Mouse (Mus musculus) splenic B cell, adult 2 months (primary cell): ENCODE data around the gene Jph2.

Experiments
- DNase-seq: peaks from one replicate; pipeline ENCODE4 v3.0.0-alpha.2; 2011; ENCODE audit warnings: low read depth, low spot score
- H3K27me3 ChIP-seq: 2 replicates; pipeline ENCODE4 v1.6.1; 2012; ENCODE audit warnings: mild to moderate bottlenecking, low read length, moderate library complexity, mixed read lengths; ENCODE audit not compliant: control insufficient read depth, poor library complexity, insufficient read depth, severe bottlenecking
- H3K36me3 ChIP-seq: 2 replicates; pipeline ENCODE4 v1.6.1; 2012; ENCODE audit warnings: mild to moderate bottlenecking, low read length, moderate library complexity, mixed read lengths; ENCODE audit not compliant: control insufficient read depth, poor library complexity, insufficient read depth, severe bottlenecking

The Jph2 gene

GRCm38 (mm10) chr2:163393976-163394375 is 3.8 kb downstream of the Jph2 start:
- Histone ChIP-seq H3K27me3 (no peaks in the 10 kb centered on the region; the same call in 1 of the 2 replicates), H3K36me3 (no peaks in the 10 kb centered on the region)
- DNase-seq, result no peak

- H3K27me3 ChIP-seq, result no peaks in the 10 kb centered on the region
- no peak for DNase-seq
Measured at GRCm38 (mm10) chr2:163393241-163393640, 4.6 kb downstream of the Jph2 start.

GRCm38 (mm10) chr2:163392436-163392835 is 5.4 kb downstream of the Jph2 start:
- H3K27me3 ChIP-seq, result no peaks in the 10 kb centered on the region
- DNase-seq, result no peak
- H3K36me3 ChIP-seq, result no peaks in the 10 kb centered on the region

More at GRCm38 (mm10) chr2:163393241-163393640, 4.6 kb downstream of the Jph2 start:
- no peaks in the 10 kb centered on the region for H3K36me3 ChIP-seq

- Histone ChIP-seq H3K36me3 (no peaks in the 10 kb centered on the region), H3K27me3 (no peaks in the 10 kb centered on the region)
- no peak for DNase-seq
Measured at GRCm38 (mm10) chr2:163386423-163387190, 11.2 kb downstream of the Jph2 start.

- no peaks in the 10 kb centered on the region for H3K36me3 ChIP-seq
- no peaks in the 10 kb centered on the region for H3K27me3 ChIP-seq
- DNase-seq, result no peak
Measured at GRCm38 (mm10) chr2:163385126-163385525, 12.7 kb downstream of the Jph2 start.

GRCm38 (mm10) chr2:163381246-163381645 is 16.5 kb downstream of the Jph2 start:
- Histone ChIP-seq H3K27me3 (no peaks in the 10 kb centered on the region), H3K36me3 (no peaks in the 10 kb centered on the region)
- DNase-seq, result no peak

GRCm38 (mm10) chr2:163379366-163379765 is 18.4 kb downstream of the Jph2 start:
- no peak for DNase-seq
- H3K36me3 ChIP-seq, result no peaks in the 10 kb centered on the region
- no peaks in the 10 kb centered on the region for H3K27me3 ChIP-seq

- DNase-seq, result no peak
- no peaks in the 10 kb centered on the region for H3K27me3 ChIP-seq
- H3K36me3 ChIP-seq, result no peaks in the 10 kb centered on the region
Measured at GRCm38 (mm10) chr2:163376082-163376481, 21.7 kb downstream of the Jph2 start.

- no peaks in the 10 kb centered on the region for H3K36me3 ChIP-seq
- no peak for DNase-seq
- no peaks in the 10 kb centered on the region for H3K27me3 ChIP-seq
Measured at GRCm38 (mm10) chr2:163375468-163375867, 22.3 kb downstream of the Jph2 start.

GRCm38 (mm10) chr2:163372627-163373026 is 25.2 kb downstream of the Jph2 start:
- Histone ChIP-seq H3K27me3 (no peaks in the 10 kb centered on the region), H3K36me3 (no peaks in the 10 kb centered on the region)
- no peak for DNase-seq

GRCm38 (mm10) chr2:163370175-163370574 is 27.6 kb downstream of the Jph2 start:
- DNase-seq, result no peak

GRCm38 (mm10) chr2:163364785-163365541 is 32.8 kb downstream of the Jph2 start:
- DNase-seq, result no peak
- Histone ChIP-seq H3K36me3 (no peaks in the 10 kb centered on the region), H3K27me3 (no peaks in the 10 kb centered on the region)

More at GRCm38 (mm10) chr2:163370175-163370574, 27.6 kb downstream of the Jph2 start:
- H3K27me3 ChIP-seq, result no peaks in the 10 kb centered on the region
- H3K36me3 ChIP-seq, result no peaks in the 10 kb centered on the region

GRCm38 (mm10) chr2:163362940-163363921 is 34.6 kb downstream of the Jph2 start:
- no peaks in the 10 kb centered on the region for H3K27me3 ChIP-seq
- DNase-seq, result no peak
- H3K36me3 ChIP-seq, result no peaks in the 10 kb centered on the region

- no peak for DNase-seq
- no peaks in the 10 kb centered on the region for H3K27me3 ChIP-seq
- H3K36me3 ChIP-seq, result no peaks in the 10 kb centered on the region
Measured at GRCm38 (mm10) chr2:163360858-163361623, 36.8 kb downstream of the Jph2 start.
